Mouse (Mus musculus) erythroblast, adult 5-6 weeks (primary cell): ENCODE results near the gene Gpsm1. TPM values are rescaled to one million over a fixed set of nuclear protein-coding genes. Genes with fewer than 3 reads are reported as not detected.
"Not testable (repeated sequence)": the region's sequence is repeated elsewhere in the genome, so short reads cannot be mapped to it uniquely, and the experiment has no call there.

Experiments used
- ATAC-seq: replicated peaks from 2 replicates; pipeline ENCODE4 v1.8.0; 2016; ENCODE audit warnings: moderate number of reproducible peaks, mild to moderate bottlenecking, moderate TSS enrichment, inconsistent platforms; ENCODE audit not compliant: poor library complexity, low FRiP score, severe bottlenecking
- total RNA-seq, 2 experiments: library from RNA; stranded (forward) in 1 of 2; stranded (reverse) in 1 of 2; fragments of 150-400 nt in 1 of 2; fragments of 200-764, 138-1000 nt in 1 of 2; gene quantifications; 2 replicates each; pipeline versions ENCODE4 v1.2.3 to v1.2.4; 2015 to 2017; ENCODE audit warnings: low replicate concordance in 2 of 2

Gene Gpsm1
- total RNA-seq, 2 experiments from 2014 or later, result 0.77 to 1.7 TPM

GRCm38 (mm10) chr2:26362991-26363390 is 47.7 kb downstream of the Gpsm1 start:
- no peak for ATAC-seq

DNA sequence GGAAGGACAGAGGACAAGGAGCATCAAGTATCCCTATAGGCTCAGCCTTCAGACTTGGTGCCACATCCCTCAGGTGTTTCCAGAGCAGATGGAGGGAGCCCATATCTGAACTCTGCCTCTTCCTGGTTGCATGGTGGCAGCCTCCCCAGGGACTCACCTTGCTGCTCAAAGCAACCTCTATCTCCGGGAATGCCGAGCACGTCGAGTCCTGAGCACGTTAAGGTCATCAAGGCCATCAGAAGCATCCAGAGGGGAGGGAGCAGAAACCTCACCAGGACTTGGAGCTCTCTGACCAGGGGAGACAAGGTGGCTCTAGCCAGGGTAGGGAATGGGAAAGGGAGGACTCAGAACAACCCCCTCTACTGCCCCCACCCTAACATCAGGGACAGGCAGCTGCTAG is 48.2 kb downstream of the Gpsm1 start:
- no peak for ATAC-seq

DNA sequence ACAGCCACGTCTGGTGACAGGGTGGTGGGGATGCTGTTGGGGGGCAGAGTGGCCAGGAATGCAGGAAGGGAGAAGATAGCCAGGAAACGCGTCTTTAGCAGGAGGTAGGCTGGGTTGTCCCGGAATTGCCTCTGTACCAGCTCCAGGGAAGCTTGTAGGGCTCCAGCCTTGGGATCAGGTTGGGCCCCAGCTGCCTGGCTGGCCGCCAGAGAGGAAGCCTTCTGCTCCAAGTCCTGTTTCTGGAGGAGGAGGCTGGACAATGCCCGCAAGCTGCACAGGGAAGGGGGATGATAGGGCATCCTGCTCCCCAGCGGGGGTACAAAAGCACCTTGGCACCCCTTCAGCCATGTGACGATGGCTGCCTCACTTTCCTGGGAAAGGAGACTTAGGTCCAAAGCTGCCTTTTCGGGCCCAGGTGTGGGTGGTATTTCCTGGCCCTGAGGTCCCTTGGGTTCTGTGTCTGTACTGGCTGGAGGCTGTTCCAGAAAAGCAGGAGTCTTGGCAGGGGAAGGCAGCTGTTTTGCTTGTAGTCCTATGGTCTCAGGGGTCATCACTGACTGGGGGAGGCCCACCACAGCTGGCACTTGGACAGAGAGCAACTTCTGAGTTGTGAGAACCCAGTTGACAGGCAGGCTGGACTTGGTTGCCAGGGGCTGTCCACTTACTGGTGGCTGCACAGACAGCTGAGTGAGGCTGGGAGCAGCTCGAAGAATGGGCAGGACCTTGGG is 49.6 kb downstream of the Gpsm1 start:
- ATAC-seq, result no peak

- ATAC-seq, result no peak
These were observed 52.6 kb downstream of the Gpsm1 start for GRCm38 (mm10) chr2:26367911-26368310.

- no peak for ATAC-seq
These were observed 53.3 kb downstream of the Gpsm1 start for GRCm38 (mm10) chr2:26368572-26368971.

- ATAC-seq, result no peak
These were observed 57.1 kb downstream of the Gpsm1 start for GRCm38 (mm10) chr2:26372396-26372795.

DNA sequence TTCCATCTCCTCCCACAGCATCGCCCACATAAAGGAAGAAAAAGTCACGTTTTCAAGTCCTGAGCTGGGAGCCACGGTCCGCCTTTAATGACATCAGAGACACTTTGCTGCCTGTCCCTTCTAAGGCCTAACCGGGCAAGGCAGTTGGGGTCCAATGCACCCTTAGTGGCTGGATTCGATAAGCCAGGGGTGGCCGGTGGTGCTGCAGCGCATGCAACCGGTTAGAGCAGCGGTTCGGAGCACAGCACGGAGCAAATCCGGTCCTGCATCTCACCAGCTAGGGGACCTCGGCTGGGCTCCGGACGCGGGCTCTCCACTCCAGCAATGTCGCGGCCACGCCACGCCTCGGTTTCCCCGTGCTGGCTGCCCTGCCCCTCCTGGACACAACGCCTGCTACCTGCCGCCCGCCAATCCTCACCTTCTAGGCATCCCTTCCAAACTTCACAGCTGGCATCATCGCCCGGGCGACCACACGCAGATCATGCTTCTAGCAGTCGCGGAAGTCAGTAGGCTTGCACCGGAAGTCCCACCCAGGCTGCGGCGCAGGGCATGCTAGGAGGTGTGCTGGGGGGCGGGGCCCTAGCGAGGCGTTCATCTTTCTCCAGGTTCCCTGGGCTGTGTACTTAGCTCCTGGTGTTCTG is 64.9 kb downstream of the Gpsm1 start, which contains the start of gene Snapc4:
Snapc4 (minus strand) TSS at position 523 of the 641 bp plus-strand sequence.
- ATAC-seq, result peak; percentile 98

- not testable (repeated sequence) for ATAC-seq
These were observed 65.6 kb downstream of the Gpsm1 start for GRCm38 (mm10) chr2:26380871-26381270.

GRCm38 (mm10) chr2:26387713-26388112 is 72.4 kb downstream of the Gpsm1 start:
- ATAC-seq, result no peak

DNA sequence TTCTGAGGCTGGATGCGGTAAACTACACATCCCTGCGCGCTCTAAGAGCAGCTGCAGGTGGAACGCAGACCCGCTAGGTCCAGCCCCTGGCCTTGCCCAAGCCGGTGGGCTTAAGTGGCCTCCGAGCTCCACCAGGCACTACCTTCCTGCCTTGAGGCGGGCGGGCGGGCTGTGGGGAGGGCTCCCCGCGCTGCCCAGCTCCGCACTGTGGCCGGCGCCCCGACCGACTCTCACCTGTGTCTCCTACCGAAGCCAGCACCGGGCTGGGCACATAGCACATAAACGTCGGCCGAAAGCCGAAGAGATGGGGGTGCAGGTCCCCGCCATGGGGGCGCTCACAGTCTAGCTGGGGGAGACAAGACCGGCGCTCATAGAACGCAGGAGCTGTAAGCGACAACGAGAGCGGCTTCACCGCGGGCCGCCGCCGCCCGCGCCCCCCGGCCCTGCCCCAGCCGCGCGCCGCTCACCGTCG is 73.4 kb downstream of the Gpsm1 start:
- 0 out of 2 replicates have a peak, but pooled peaks have one; percentile 28 for ATAC-seq

- peak; percentile 89 for ATAC-seq
These were observed 73.9 kb downstream of the Gpsm1 start, which contains the start of the genes Entr1 and Pmpca for GRCm38 (mm10) chr2:26389154-26389690. Gene Entr1 (minus strand): TSS chr2:26389316. Gene Pmpca (plus strand): TSS chr2:26389339.

- no peak for ATAC-seq
These were observed 75.6 kb downstream of the Gpsm1 start for GRCm38 (mm10) chr2:26390954-26391353.

DNA sequence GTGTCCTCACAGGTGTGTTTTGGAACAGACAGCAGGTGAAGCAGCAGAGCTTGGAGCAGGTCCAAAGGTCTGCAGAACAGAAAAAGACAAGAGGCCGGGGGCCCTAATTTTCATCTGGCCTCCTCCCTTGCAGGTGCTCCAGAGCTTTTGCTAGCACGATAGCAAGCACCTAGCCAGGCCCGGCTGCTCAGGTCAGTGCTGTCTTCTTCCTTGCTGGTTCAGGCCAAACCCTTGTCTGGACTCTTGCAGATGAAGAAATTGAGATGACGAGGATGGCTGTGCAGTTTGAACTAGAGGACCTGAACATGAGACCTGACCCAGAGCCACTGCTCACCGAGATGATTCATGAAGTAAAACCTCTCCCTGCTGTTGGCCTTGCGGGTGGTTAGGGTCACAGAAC is 76.3 kb downstream of the Gpsm1 start:
- no peak for ATAC-seq

Other genes starting within 250 kb of the Gpsm1 start
- gene Nacc2, start 192.3 kb upstream of the Gpsm1 start, total RNA-seq (2015; ENCODE audit: low replicate concordance), result 1.0 TPM in 1 of 2 replicates, not detected in the other
- 0.77 and 3.3 TPM in 2 replicates for gene Nacc2, start 192.3 kb upstream of the Gpsm1 start, total RNA-seq (2017; ENCODE audit: low replicate concordance)
- not detected in 2 replicates for gene Lhx3, start 107.2 kb upstream of the Gpsm1 start, total RNA-seq (2015; ENCODE audit: low replicate concordance)
- gene Lhx3, start 107.2 kb upstream of the Gpsm1 start, total RNA-seq (2017; ENCODE audit: low replicate concordance), result not detected in 2 replicates
- 1.7 and 2.1 TPM in 2 replicates for gene Qsox2, start 78.0 kb upstream of the Gpsm1 start, total RNA-seq (2015; ENCODE audit: low replicate concordance)
- 0.60 and 1.7 TPM in 2 replicates for gene Qsox2, start 78.0 kb upstream of the Gpsm1 start, total RNA-seq (2017; ENCODE audit: low replicate concordance)
- gene Ccdc187, start 21.0 kb upstream of the Gpsm1 start, total RNA-seq (2015; ENCODE audit: low replicate concordance), result not detected in 2 replicates
- gene Ccdc187, start 21.0 kb upstream of the Gpsm1 start, total RNA-seq (2017; ENCODE audit: low replicate concordance), result not detected in 2 replicates
- 2.7 TPM in 1 of 2 replicates, not detected in the other for gene Dnlz, start 36.6 kb downstream of the Gpsm1 start, total RNA-seq (2015; ENCODE audit: low replicate concordance)
- gene Dnlz, start 36.6 kb downstream of the Gpsm1 start, total RNA-seq (2017; ENCODE audit: low replicate concordance), result 1.1 and 2.0 TPM in 2 replicates
- 5.9 and 11.9 TPM in 2 replicates for gene Card9, start 45.4 kb downstream of the Gpsm1 start, total RNA-seq (2015; ENCODE audit: low replicate concordance)
- gene Card9, start 45.4 kb downstream of the Gpsm1 start, total RNA-seq (2017; ENCODE audit: low replicate concordance), result 20.4 and 32.5 TPM in 2 replicates
- gene Snapc4, start 65.1 kb downstream of the Gpsm1 start, total RNA-seq (2015; ENCODE audit: low replicate concordance), result 2.9 and 12.3 TPM in 2 replicates
- gene Snapc4, start 65.1 kb downstream of the Gpsm1 start, total RNA-seq (2017; ENCODE audit: low replicate concordance), result 0.85 and 7.4 TPM in 2 replicates
- gene Entr1, start 73.8 kb downstream of the Gpsm1 start, total RNA-seq (2015; ENCODE audit: low replicate concordance), result 17.8 and 25.0 TPM in 2 replicates
- gene Entr1, start 73.8 kb downstream of the Gpsm1 start, total RNA-seq (2017; ENCODE audit: low replicate concordance), result 17.3 and 19.2 TPM in 2 replicates
- gene Pmpca, start 73.8 kb downstream of the Gpsm1 start, total RNA-seq (2015; ENCODE audit: low replicate concordance), result 6.5 TPM in 2 replicates
- gene Pmpca, start 73.8 kb downstream of the Gpsm1 start, total RNA-seq (2017; ENCODE audit: low replicate concordance), result 12.1 and 24.0 TPM in 2 replicates
- gene Inpp5e, start 93.7 kb downstream of the Gpsm1 start, total RNA-seq (2015; ENCODE audit: low replicate concordance), result 4.0 and 4.6 TPM in 2 replicates
- 2.5 and 4.5 TPM in 2 replicates for gene Inpp5e, start 93.7 kb downstream of the Gpsm1 start, total RNA-seq (2017; ENCODE audit: low replicate concordance)
- gene Sec16a, start 129.7 kb downstream of the Gpsm1 start, total RNA-seq (2015; ENCODE audit: low replicate concordance), result 12.5 and 18.8 TPM in 2 replicates
- gene Sec16a, start 129.7 kb downstream of the Gpsm1 start, total RNA-seq (2017; ENCODE audit: low replicate concordance), result 9.3 and 14.9 TPM in 2 replicates
- gene Notch1, start 201.1 kb downstream of the Gpsm1 start, total RNA-seq (2015; ENCODE audit: low replicate concordance), result 7.3 and 10.0 TPM in 2 replicates
- 3.3 and 4.6 TPM in 2 replicates for gene Notch1, start 201.1 kb downstream of the Gpsm1 start, total RNA-seq (2017; ENCODE audit: low replicate concordance)